18 mouse cellular contexts compared by ENCODE assay signal in the genomic region with DNA sequence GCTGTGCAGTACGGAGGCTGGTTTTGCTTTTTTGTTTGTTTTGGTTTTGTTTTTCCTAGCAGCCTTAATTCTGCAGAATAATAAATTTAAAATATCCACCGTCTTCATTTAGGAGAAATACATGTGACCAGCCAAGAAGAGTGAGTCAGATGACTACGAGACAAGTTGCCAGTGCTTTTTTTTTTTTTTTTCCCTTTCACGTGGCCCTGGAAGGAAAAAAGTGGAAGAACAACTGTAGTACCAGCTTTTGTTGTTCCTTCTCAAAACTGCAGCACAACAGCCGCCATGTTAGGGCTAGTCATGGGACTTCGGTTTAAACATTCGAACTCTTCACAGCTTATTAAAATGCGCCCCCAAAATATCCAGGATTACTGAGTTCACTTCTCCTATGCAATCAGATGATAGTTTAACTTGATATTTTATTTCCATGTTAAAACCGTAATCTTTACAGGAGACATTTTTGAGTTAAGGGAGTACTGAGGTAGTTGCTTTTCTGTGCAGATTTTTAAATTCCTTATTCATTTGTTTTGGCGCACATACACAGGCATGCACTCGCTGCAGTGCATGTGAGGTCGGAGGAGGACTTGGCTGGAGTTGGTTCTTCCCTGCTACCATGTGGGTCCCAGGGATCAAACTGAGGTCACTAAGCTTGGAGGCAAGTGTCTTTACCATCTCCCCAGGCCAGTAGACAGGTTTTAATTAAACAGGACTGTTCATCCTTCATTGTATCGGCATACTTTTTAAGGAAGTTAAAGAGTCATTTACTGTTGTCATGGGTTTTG. TPM values are rescaled to one million over a fixed set of nuclear protein-coding genes. Genes with fewer than 3 reads are reported as not detected.
DNase-seq lines count a peak whose midpoint lies in the region; ATAC-seq and TF ChIP-seq lines count a peak whose summit lies in the region.
"Had no signal": no experiment of that assay in that cellular context is flagged by ENCODE, and none has a peak within 500 bp of the region (broad histone marks: within the 10 kb centered on the region; RNA-seq: fewer than 3 reads in every experiment).

No protein-coding gene starts in this region.

- H3K27me3 ChIP-seq in heart, embryonic 10.5 days (ENCODE audit: insufficient read depth, poor library complexity, severe bottlenecking) = no peaks in the 10 kb centered on the region
- H3K27me3 ChIP-seq in lung, embryonic 15.5 days = no peaks in the 10 kb centered on the region
- no peaks in the 10 kb centered on the region for H3K27me3 ChIP-seq in kidney, embryonic 14.5 days (ENCODE audit: control insufficient read depth, insufficient read depth, low read length)
- H3K27me3 ChIP-seq: forebrain, embryonic 15.5 days; hindbrain, embryonic 15.5 days; limb, embryonic 15.5 days; neural tube, embryonic 13.5 days had no signal

- H3K27ac ChIP-seq in heart, embryonic 10.5 days = no peak overlapping the region
- peak overlapping the region; percentile 35; the same call in 1 of the 2 replicates for H3K27ac ChIP-seq in lung, embryonic 15.5 days
- H3K27ac ChIP-seq in olfactory bulb, adult 2 months (ENCODE audit: insufficient read depth, low read depth, low read length) = peak overlapping the region; percentile 97; the same call in 1 of the 2 replicates
- no peak overlapping the region for H3K27ac ChIP-seq in kidney, embryonic 14.5 days (ENCODE audit: low read depth, low read length)

- no peak for ATAC-seq in lung, embryonic 15.5 days (ENCODE audit: borderline replicate concordance, extremely low read depth, low FRiP score, low TSS enrichment)
- no peak for ATAC-seq in kidney, embryonic 14.5 days (ENCODE audit: low FRiP score, low TSS enrichment)
- ATAC-seq: forebrain, embryonic 15.5 days had no signal

- peaks cover 16% of the 10 kb centered on the region for H3K4me1 ChIP-seq in heart, embryonic 10.5 days
- peaks cover 21% of the 10 kb centered on the region for H3K4me1 ChIP-seq in lung, embryonic 15.5 days
- peaks cover 7% of the 10 kb centered on the region for H3K4me1 ChIP-seq in olfactory bulb, adult 2 months (ENCODE audit: control insufficient read depth, insufficient read depth, low read length)
- H3K4me1 ChIP-seq in kidney, embryonic 14.5 days (ENCODE audit: control insufficient read depth, insufficient read depth, low read length) = peaks cover 4% of the 10 kb centered on the region; the same call in 1 of the 2 replicates

- no peaks in the 10 kb centered on the region for H3K36me3 ChIP-seq in heart, embryonic 10.5 days
- no peaks in the 10 kb centered on the region for H3K36me3 ChIP-seq in lung, embryonic 15.5 days
- no peaks in the 10 kb centered on the region for H3K36me3 ChIP-seq in kidney, embryonic 14.5 days (ENCODE audit: control insufficient read depth, insufficient read depth, low read length)
- H3K36me3 ChIP-seq: forebrain, embryonic 15.5 days; hindbrain, embryonic 15.5 days; limb, embryonic 15.5 days; neural tube, embryonic 13.5 days had no signal

- TF ChIP-seq CTCF in olfactory bulb, adult 2 months (IDR thresholded peaks at IDR 0.05; ENCODE audit: insufficient read depth, low read depth, low read length) = no peak

- DNase-seq in heart, adult 11 months = peak; percentile 90
- no peak for DNase-seq in heart, embryonic 10.5 days (ENCODE audit: low spot score)
- no peak for DNase-seq in lung, postnatal 14 days
- DNase-seq in fibroblast of lung, adult 2 months (ENCODE audit: low read depth) = peak; percentile 63
- no peak for DNase-seq in frontal cortex, postnatal 14 days (ENCODE audit: low spot score in 2 of 2)
- DNase-seq: cerebellum, postnatal 36 days; gastrocnemius, postnatal 14 days; kidney, postnatal 25 days; lung, postnatal 4 days; midbrain, embryonic 14.5 days; thymus, adult 2 months had no signal

- H3K9me3 ChIP-seq in heart, embryonic 10.5 days = no peaks in the 10 kb centered on the region
- H3K9me3 ChIP-seq in lung, embryonic 15.5 days = no peaks in the 10 kb centered on the region
- H3K9me3 ChIP-seq in kidney, embryonic 14.5 days (ENCODE audit: control insufficient read depth, low read length) = no peaks in the 10 kb centered on the region
- H3K9me3 ChIP-seq: forebrain, embryonic 15.5 days; hindbrain, embryonic 15.5 days; limb, embryonic 15.5 days; neural tube, embryonic 13.5 days had no signal

- H3K4me3 ChIP-seq in heart, embryonic 10.5 days = no peak overlapping the region
- no peak overlapping the region for H3K4me3 ChIP-seq in lung, embryonic 15.5 days
- no peak overlapping the region for H3K4me3 ChIP-seq in olfactory bulb, adult 2 months (ENCODE audit: insufficient read depth, low read depth, low read length)
- H3K4me3 ChIP-seq in kidney, embryonic 14.5 days (ENCODE audit: low read length) = no peak overlapping the region

- WGBS in heart, embryonic 10.5 days = 82% methylated on average over 13 of the region's 13 CpGs
- whole genome bisulfite sequencing in lung, embryonic 15.5 days = 76% methylated on average over 13 of the region's 13 CpGs
- WGBS in olfactory bulb, adult 2 months = 73% methylated on average over 13 of the region's 13 CpGs
- WGBS in kidney, embryonic 14.5 days = 77% methylated on average over 13 of the region's 13 CpGs

- H3K9ac ChIP-seq in lung, embryonic 15.5 days = no peak overlapping the region
- no peak overlapping the region for H3K9ac ChIP-seq in kidney, embryonic 14.5 days (ENCODE audit: low read depth, low read length)
- H3K9ac ChIP-seq: limb, embryonic 15.5 days had no signal

- no peak for TF ChIP-seq POLR2A in olfactory bulb, adult 2 months (IDR thresholded peaks at IDR 0.05; ENCODE audit: insufficient read depth, low read depth, low read length)

- no peak overlapping the region for H3K4me2 ChIP-seq in lung, embryonic 15.5 days
- no peak overlapping the region for H3K4me2 ChIP-seq in kidney, embryonic 14.5 days (replicated peaks; ENCODE audit: low read depth, low read length)

RNA-seq across cellular contexts. Expression of a gene that starts 1.3 kb away (rescaled TPM):
- polyA plus RNA-seq in heart, embryonic 10.5 days (2016; fragmentation: Nextera tagmentation; extraction: Ambion mirVana) = 159 and 217 TPM in 2 replicates
- 232 and 243 TPM in 2 replicates for polyA plus RNA-seq in lung, embryonic 15.5 days (2015; fragmentation: Nextera tagmentation; extraction: Ambion mirVana)
- polyA plus RNA-seq in olfactory bulb, adult 2 months (2012; ENCODE audit: insufficient read depth, insufficient read length, low replicate concordance, missing spikeins) = 209 TPM in 1 of 2 replicates, not detected in the other
- 192 and 254 TPM in 2 replicates for polyA plus RNA-seq in kidney, embryonic 14.5 days (2014; fragmentation: Nextera tagmentation; extraction: Ambion mirVana)

RNA-seq across cellular contexts. Expression of a gene that starts 29.4 kb away (rescaled TPM):
- 32.4 and 39.0 TPM in 2 replicates for polyA plus RNA-seq in heart, embryonic 10.5 days (2016; fragmentation: Nextera tagmentation; extraction: Ambion mirVana)
- 27.3 and 27.9 TPM in 2 replicates for polyA plus RNA-seq in lung, embryonic 15.5 days (2015; fragmentation: Nextera tagmentation; extraction: Ambion mirVana)
- not detected in 2 replicates for polyA plus RNA-seq in olfactory bulb, adult 2 months (2012; ENCODE audit: insufficient read depth, insufficient read length, low replicate concordance, missing spikeins)
- 25.3 and 51.3 TPM in 2 replicates for polyA plus RNA-seq in kidney, embryonic 14.5 days (2014; fragmentation: Nextera tagmentation; extraction: Ambion mirVana)

RNA-seq across cellular contexts. Expression of a gene that starts 45.5 kb away (rescaled TPM):
- 8.8 and 10.0 TPM in 2 replicates for polyA plus RNA-seq in heart, embryonic 10.5 days (2016; fragmentation: Nextera tagmentation; extraction: Ambion mirVana)
- 13.2 and 13.6 TPM in 2 replicates for polyA plus RNA-seq in lung, embryonic 15.5 days (2015; fragmentation: Nextera tagmentation; extraction: Ambion mirVana)
- polyA plus RNA-seq in olfactory bulb, adult 2 months (2012; ENCODE audit: insufficient read depth, insufficient read length, low replicate concordance, missing spikeins) = not detected in 2 replicates
- polyA plus RNA-seq in kidney, embryonic 14.5 days (2014; fragmentation: Nextera tagmentation; extraction: Ambion mirVana) = 10.2 and 12.7 TPM in 2 replicates

Comparison
In these comparisons a context has a peak if more than half of its experiments do, and no peak if none do; other contexts are left out.
1. DNase-seq: peak in heart, adult 11 months (single experiment) and fibroblast of lung, adult 2 months (single experiment); none in heart, embryonic 10.5 days (single experiment), lung, postnatal 14 days (single experiment) and frontal cortex, postnatal 14 days (0 of 2).
2. H3K27ac ChIP-seq: peak in lung, embryonic 15.5 days (single experiment) and olfactory bulb, adult 2 months (single experiment); none in heart, embryonic 10.5 days (single experiment) and kidney, embryonic 14.5 days (single experiment).